Mouse (Mus musculus) spleen, adult 2 months (tissue): Measurements from ENCODE around the gene Zfp706.

Experiments
- CTCF ChIP-seq: fragments of 200-500 bp; IDR thresholded peaks from 2 replicates; pipeline ENCODE4 v1.5.1; 2011; ENCODE audit warnings: mild to moderate bottlenecking, inconsistent platforms; ENCODE audit not compliant: insufficient read depth, insufficient read length, insufficient replicate concordance; ENCODE audit errors: extremely low read depth
- POLR2A ChIP-seq: fragments of 200-500 bp; IDR thresholded peaks from 2 replicates; pipeline ENCODE4 v1.6.1; 2011; ENCODE audit warnings: low read depth, low read length, inconsistent platforms

DNA sequence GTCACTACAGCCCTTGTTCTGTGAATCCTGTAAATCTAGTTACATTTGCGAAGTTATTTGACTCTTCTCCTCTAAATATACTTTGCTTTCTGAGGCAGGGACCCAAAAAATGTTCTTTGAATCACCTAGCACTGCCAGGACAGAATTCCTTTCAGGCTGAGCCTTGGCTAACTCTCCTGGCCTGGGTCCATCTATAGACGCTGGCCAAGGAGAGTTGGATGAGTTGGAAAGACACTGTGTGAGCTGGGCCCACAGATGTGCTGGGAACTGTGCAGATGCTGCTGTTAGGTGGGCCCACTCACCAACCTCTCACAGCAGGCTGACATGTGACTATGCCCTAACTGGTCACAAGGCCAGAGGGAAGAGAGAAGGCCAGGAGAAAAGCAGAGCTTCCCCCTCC is 41.1 kb downstream of the Zfp706 start:
- TF ChIP-seq CTCF (no peak), POLR2A (no peak)
